Comparison of ENCODE assay signal across 21 mouse cellular contexts in the genomic region with DNA sequence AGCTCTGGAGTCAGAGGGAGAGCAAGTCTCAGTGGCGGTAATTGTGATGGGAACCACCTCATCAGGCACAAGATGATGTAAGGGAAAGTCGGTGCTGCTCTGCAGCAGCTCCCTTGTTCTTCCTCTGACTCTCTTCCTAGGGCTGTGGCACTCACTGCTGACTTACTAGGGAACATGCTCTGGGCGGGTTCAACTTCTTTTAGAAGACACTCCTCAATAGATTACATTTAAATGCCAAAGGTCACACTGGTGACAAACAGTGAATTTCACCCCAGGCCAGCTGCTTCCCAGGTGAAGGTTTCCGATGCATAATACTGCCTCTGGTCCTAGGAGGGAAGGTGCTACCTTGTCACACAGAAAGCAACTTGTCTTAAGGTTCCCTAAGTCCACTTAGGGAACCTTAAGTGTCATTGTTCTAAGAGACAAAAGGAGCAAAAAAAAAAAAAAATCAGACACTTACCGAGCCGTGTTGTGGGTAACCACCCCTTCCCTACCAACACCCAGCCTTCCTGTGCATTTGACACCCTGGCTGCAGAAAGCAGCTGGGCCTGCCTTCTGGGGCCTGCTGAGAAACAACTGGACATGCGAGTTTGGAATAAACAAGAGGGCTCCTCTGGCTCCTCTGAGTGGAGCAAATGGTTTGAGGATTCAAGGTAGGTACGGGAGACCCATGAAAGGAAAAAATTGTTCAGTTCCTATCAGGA.
DNase-seq lines count a peak whose midpoint lies in the region; ATAC-seq and TF ChIP-seq lines count a peak whose summit lies in the region.
"Had no signal": no experiment of that assay in that cellular context is flagged by ENCODE, and none has a peak within 500 bp of the region (broad histone marks: within the 10 kb centered on the region; RNA-seq: fewer than 3 reads in every experiment).

No protein-coding gene starts in this region.

- no peak overlapping the region for H3K4me2 ChIP-seq in forebrain, postnatal 0 days (ENCODE audit: low read depth)
- H3K4me2 ChIP-seq in embryonic facial prominence, embryonic 12.5 days (replicated peaks), result no peak overlapping the region
- H3K4me2 ChIP-seq: embryonic facial prominence, embryonic 15.5 days; forebrain, embryonic 12.5 days; heart, embryonic 11.5 days; hindbrain, embryonic 15.5 days; liver, embryonic 13.5 days; midbrain, embryonic 15.5 days had no signal

- DNase-seq in forebrain, embryonic 10.5 days (ENCODE audit: extremely low spot score, low spot score), result no peak
- no peak for DNase-seq in forebrain, postnatal 0 days
- DNase-seq in kidney, postnatal 10 days, result peak; percentile 4
- no peak for DNase-seq in kidney, adult 11 months
- no peak for DNase-seq in limb, embryonic 10.5 days (ENCODE audit: low spot score)
- no peak for DNase-seq in thymus, postnatal 36 days
- DNase-seq: adrenal gland, postnatal 10 days; cerebellum, adult 11 months; gastrocnemius, postnatal 25 days; kidney, postnatal 4 days; liver, embryonic 13.5 days; right cerebral cortex, postnatal 14 days had no signal

- no peak overlapping the region for H3K9ac ChIP-seq in forebrain, postnatal 0 days
- H3K9ac ChIP-seq in embryonic facial prominence, embryonic 12.5 days, result no peak overlapping the region
- H3K9ac ChIP-seq: embryonic facial prominence, embryonic 15.5 days; forebrain, embryonic 12.5 days; hindbrain, embryonic 15.5 days; liver, embryonic 13.5 days; midbrain, embryonic 15.5 days had no signal

- 43% methylated on average over 8 of the region's 8 CpGs for WGBS in forebrain, embryonic 10.5 days
- WGBS in forebrain, postnatal 0 days, result 59% methylated on average over 8 of the region's 8 CpGs
- 40% methylated on average over 8 of the region's 8 CpGs for WGBS in embryonic facial prominence, embryonic 12.5 days
- WGBS in limb, embryonic 10.5 days, result 22% methylated on average over 8 of the region's 8 CpGs

- no peak for TF ChIP-seq CTCF in forebrain, postnatal 0 days (IDR thresholded peaks at IDR 0.05; ENCODE audit: low read depth)

- 0 out of 2 replicates have a peak overlapping the region, but pooled peaks have one; percentile 58 for H3K27ac ChIP-seq in forebrain, embryonic 10.5 days
- H3K27ac ChIP-seq in forebrain, postnatal 0 days (ENCODE audit: low read depth, low read length), result no peak overlapping the region
- H3K27ac ChIP-seq in embryonic facial prominence, embryonic 12.5 days, result 0 out of 2 replicates have a peak overlapping the region, but pooled peaks have one; percentile 42
- H3K27ac ChIP-seq in limb, embryonic 10.5 days, result peak overlapping the region; percentile 81
- H3K27ac ChIP-seq: forebrain, embryonic 12.5 days; hindbrain, embryonic 15.5 days; liver, embryonic 13.5 days; midbrain, embryonic 15.5 days had no signal

- no peaks in the 10 kb centered on the region for H3K9me3 ChIP-seq in forebrain, embryonic 10.5 days
- H3K9me3 ChIP-seq in forebrain, postnatal 0 days (ENCODE audit: low read length), result no peaks in the 10 kb centered on the region
- H3K9me3 ChIP-seq in embryonic facial prominence, embryonic 12.5 days, result no peaks in the 10 kb centered on the region
- no peaks in the 10 kb centered on the region for H3K9me3 ChIP-seq in limb, embryonic 10.5 days (replicated peaks)
- H3K9me3 ChIP-seq: embryonic facial prominence, embryonic 15.5 days; forebrain, embryonic 12.5 days; hindbrain, embryonic 15.5 days; liver, embryonic 13.5 days; midbrain, embryonic 15.5 days had no signal

- H3K27me3 ChIP-seq in forebrain, embryonic 10.5 days (ENCODE audit: poor library complexity, severe bottlenecking), result peaks cover 100% of the 10 kb centered on the region
- no peaks in the 10 kb centered on the region for H3K27me3 ChIP-seq in forebrain, postnatal 0 days (ENCODE audit: insufficient read depth, low read length)
- peaks cover 25% of the 10 kb centered on the region; the same call in 1 of the 2 replicates for H3K27me3 ChIP-seq in embryonic facial prominence, embryonic 12.5 days
- peaks cover 100% of the 10 kb centered on the region for H3K27me3 ChIP-seq in limb, embryonic 10.5 days (ENCODE audit: low read depth, poor library complexity, severe bottlenecking)

- ATAC-seq in forebrain, postnatal 0 days, result no peak
- no peak for ATAC-seq in embryonic facial prominence, embryonic 12.5 days (ENCODE audit: insufficient number of reproducible peaks, insufficient read depth, low FRiP score, low TSS enrichment)
- no peak for ATAC-seq in megakaryocyte, adult 5-6 weeks (ENCODE audit: poor library complexity, severe bottlenecking)
- ATAC-seq: CD4-positive, CD25-positive, alpha-beta regulatory T cell, adult 4 months; lung, postnatal 0 days had no signal

- no peaks in the 10 kb centered on the region for H3K36me3 ChIP-seq in forebrain, embryonic 10.5 days (replicated peaks)
- no peaks in the 10 kb centered on the region for H3K36me3 ChIP-seq in forebrain, postnatal 0 days (ENCODE audit: insufficient read depth)
- H3K36me3 ChIP-seq in embryonic facial prominence, embryonic 12.5 days, result no peaks in the 10 kb centered on the region
- H3K36me3 ChIP-seq in limb, embryonic 10.5 days, result no peaks in the 10 kb centered on the region
- H3K36me3 ChIP-seq: embryonic facial prominence, embryonic 15.5 days; forebrain, embryonic 12.5 days; hindbrain, embryonic 15.5 days; liver, embryonic 13.5 days; midbrain, embryonic 15.5 days had no signal

- peaks cover 51% of the 10 kb centered on the region for H3K4me1 ChIP-seq in forebrain, embryonic 10.5 days
- H3K4me1 ChIP-seq in forebrain, postnatal 0 days (ENCODE audit: insufficient read depth), result no peaks in the 10 kb centered on the region
- peaks cover 16% of the 10 kb centered on the region; the same call in 1 of the 2 replicates for H3K4me1 ChIP-seq in embryonic facial prominence, embryonic 12.5 days
- peaks cover 52% of the 10 kb centered on the region for H3K4me1 ChIP-seq in limb, embryonic 10.5 days
- H3K4me1 ChIP-seq: liver, embryonic 13.5 days; midbrain, embryonic 15.5 days had no signal

- no peak overlapping the region for H3K4me3 ChIP-seq in forebrain, embryonic 10.5 days
- no peak overlapping the region for H3K4me3 ChIP-seq in forebrain, postnatal 0 days (ENCODE audit: low read depth, low read length)
- no peak overlapping the region for H3K4me3 ChIP-seq in embryonic facial prominence, embryonic 12.5 days
- H3K4me3 ChIP-seq in limb, embryonic 10.5 days, result no peak overlapping the region
- H3K4me3 ChIP-seq: embryonic facial prominence, embryonic 15.5 days; forebrain, embryonic 12.5 days; hindbrain, embryonic 15.5 days; liver, embryonic 13.5 days; midbrain, embryonic 15.5 days had no signal
